Mouse (Mus musculus) left cerebral cortex, adult 11 months (tissue): ENCODE measurements at regions not wholly inside any gene's neighbourhood (a gene's known extent, or its start where the extent isn't known, plus 50 kb on each side); places are given as distances from the start of the nearest gene placed in this dataset.

Experiments
- DNase-seq: peaks from one replicate; pipeline ENCODE4 v3.0.0; 2022; ENCODE audit warnings: low spot score

GRCm38 (mm10) chr3:71096071-71096470 lies 1088.7 kb downstream of the Otol1 start:
- DNase-seq = peak; percentile 2

GRCm38 (mm10) chr3:71103550-71103949 lies 1096.1 kb downstream of the Otol1 start:
- DNase-seq = no peak

- no peak for DNase-seq
Measured at GRCm38 (mm10) chr3:71145262-71145661, 1137.8 kb downstream of the Otol1 start.
